In the genomic region with DNA sequence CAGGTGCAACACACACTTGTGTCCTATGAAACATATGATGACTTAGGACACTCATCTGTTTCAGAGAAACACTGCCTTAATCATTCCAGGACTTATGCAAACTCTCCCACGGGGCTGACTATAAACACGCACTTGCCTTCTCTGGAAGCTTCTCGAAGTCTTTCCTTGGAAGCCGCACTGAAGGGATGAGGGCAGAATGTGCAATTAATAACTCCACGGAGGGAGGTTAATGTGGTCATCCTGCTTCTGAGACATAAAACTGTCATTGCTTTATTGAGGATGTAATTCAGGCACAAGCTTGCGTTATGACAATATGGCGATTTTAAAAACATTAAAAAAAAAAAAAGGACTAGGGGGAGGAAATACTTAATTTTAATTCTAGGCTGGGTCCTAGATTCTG, we compare ENCODE assay signal across 24 mouse cellular contexts.
A peak's percentile ranks its signal among the peaks of the same experiment; 100 is the strongest.
DNase-seq lines count a peak whose midpoint lies in the region; ATAC-seq lines count a peak whose summit lies in the region.
"Had no signal": no experiment of that assay in that cellular context is flagged by ENCODE, and none has a peak within 500 bp of the region (broad histone marks: within the 10 kb centered on the region; RNA-seq: fewer than 3 reads in every experiment).

No protein-coding gene starts in this region.

- H3K9me3 ChIP-seq in hindbrain, embryonic 15.5 days, result no peaks in the 10 kb centered on the region
- H3K9me3 ChIP-seq in hindbrain, embryonic 13.5 days, result no peaks in the 10 kb centered on the region
- H3K9me3 ChIP-seq in kidney, embryonic 15.5 days (replicated peaks), result no peaks in the 10 kb centered on the region
- H3K9me3 ChIP-seq in kidney, embryonic 16.5 days (ENCODE audit: low read length), result no peaks in the 10 kb centered on the region
- no peaks in the 10 kb centered on the region for H3K9me3 ChIP-seq in neural tube, embryonic 11.5 days (ENCODE audit: control insufficient read depth, low read length)
- H3K9me3 ChIP-seq: hindbrain, embryonic 12.5 days; liver, embryonic 15.5 days; stomach, embryonic 15.5 days had no signal

- no peak overlapping the region for H3K4me2 ChIP-seq in hindbrain, embryonic 15.5 days
- H3K4me2 ChIP-seq in hindbrain, embryonic 13.5 days, result no peak overlapping the region
- no peak overlapping the region for H3K4me2 ChIP-seq in kidney, embryonic 15.5 days
- H3K4me2 ChIP-seq in kidney, embryonic 16.5 days (replicated peaks; ENCODE audit: low read depth, low read length), result no peak overlapping the region
- H3K4me2 ChIP-seq in neural tube, embryonic 11.5 days (ENCODE audit: low read depth), result no peak overlapping the region
- H3K4me2 ChIP-seq: heart, embryonic 11.5 days; hindbrain, embryonic 12.5 days; liver, embryonic 15.5 days; lung, embryonic 14.5 days; stomach, embryonic 15.5 days had no signal

- H3K4me3 ChIP-seq in hindbrain, embryonic 15.5 days, result no peak overlapping the region
- no peak overlapping the region for H3K4me3 ChIP-seq in hindbrain, embryonic 13.5 days
- no peak overlapping the region for H3K4me3 ChIP-seq in kidney, embryonic 15.5 days (replicated peaks)
- no peak overlapping the region for H3K4me3 ChIP-seq in kidney, embryonic 16.5 days (ENCODE audit: low read length)
- H3K4me3 ChIP-seq in neural tube, embryonic 11.5 days (ENCODE audit: low read depth, low read length), result no peak overlapping the region
- H3K4me3 ChIP-seq: hindbrain, embryonic 12.5 days; liver, embryonic 15.5 days; stomach, embryonic 15.5 days had no signal

- DNase-seq in neural tube, embryonic 11.5 days (ENCODE audit: low spot score), result no peak
- DNase-seq in neural tube, embryonic 10.5 days (ENCODE audit: extremely low spot score, low spot score), result no peak
- DNase-seq in right cerebral cortex, postnatal 10 days (ENCODE audit: low spot score in 2 of 2), result no peak
- no peak for DNase-seq in cerebellum, adult 11-12 months
- DNase-seq: adrenal gland, adult 8-10 months; cerebellum, adult 8-10 months; cerebellum, postnatal 25 days; gastrocnemius, postnatal 14 days; heart, adult 11 months; heart, postnatal 36 days; layer of hippocampus, adult 9-11 months; lung, postnatal 14 days had no signal

- ATAC-seq in hindbrain, embryonic 15.5 days (ENCODE audit: low FRiP score, low read depth), result no peak
- ATAC-seq in hindbrain, embryonic 13.5 days (ENCODE audit: low FRiP score), result no peak
- no peak for ATAC-seq in kidney, embryonic 15.5 days (replicated peaks; ENCODE audit: low FRiP score)
- ATAC-seq in kidney, embryonic 16.5 days (ENCODE audit: low FRiP score, low TSS enrichment), result no peak
- 0 out of 2 replicates have a peak, but pooled peaks have one; percentile 28 for ATAC-seq in neural tube, embryonic 11.5 days (ENCODE audit: insufficient read depth, low FRiP score, low TSS enrichment)
- ATAC-seq: activated CD4-positive, CD25-positive, alpha-beta regulatory T cell, adult 4 months; forebrain, embryonic 14.5 days had no signal

- H3K27ac ChIP-seq in hindbrain, embryonic 15.5 days (replicated peaks), result 0 out of 2 replicates have a peak overlapping the region, but pooled peaks have one; percentile 20
- H3K27ac ChIP-seq in hindbrain, embryonic 13.5 days, result no peak overlapping the region
- H3K27ac ChIP-seq in kidney, embryonic 15.5 days, result 0 out of 2 replicates have a peak overlapping the region, but pooled peaks have one; percentile 19
- no peak overlapping the region for H3K27ac ChIP-seq in kidney, embryonic 16.5 days (ENCODE audit: low read length)
- no peak overlapping the region for H3K27ac ChIP-seq in neural tube, embryonic 11.5 days (ENCODE audit: low read depth, low read length)
- H3K27ac ChIP-seq: hindbrain, embryonic 12.5 days; liver, embryonic 15.5 days; stomach, embryonic 15.5 days had no signal

- no peaks in the 10 kb centered on the region for H3K36me3 ChIP-seq in hindbrain, embryonic 15.5 days
- H3K36me3 ChIP-seq in hindbrain, embryonic 13.5 days, result no peaks in the 10 kb centered on the region
- H3K36me3 ChIP-seq in kidney, embryonic 15.5 days, result no peaks in the 10 kb centered on the region
- no peaks in the 10 kb centered on the region for H3K36me3 ChIP-seq in kidney, embryonic 16.5 days (ENCODE audit: insufficient read depth, low read length)
- no peaks in the 10 kb centered on the region for H3K36me3 ChIP-seq in neural tube, embryonic 11.5 days (ENCODE audit: control insufficient read depth, insufficient read depth, low read length)
- H3K36me3 ChIP-seq: hindbrain, embryonic 12.5 days; liver, embryonic 15.5 days; stomach, embryonic 15.5 days had no signal

- H3K9ac ChIP-seq in hindbrain, embryonic 15.5 days, result no peak overlapping the region
- H3K9ac ChIP-seq in hindbrain, embryonic 13.5 days, result no peak overlapping the region
- H3K9ac ChIP-seq in kidney, embryonic 15.5 days, result no peak overlapping the region
- no peak overlapping the region for H3K9ac ChIP-seq in kidney, embryonic 16.5 days (replicated peaks; ENCODE audit: low read length)
- H3K9ac ChIP-seq in neural tube, embryonic 11.5 days (ENCODE audit: low read length), result no peak overlapping the region
- H3K9ac ChIP-seq: hindbrain, embryonic 12.5 days; liver, embryonic 15.5 days; lung, embryonic 14.5 days; stomach, embryonic 15.5 days had no signal

- WGBS in hindbrain, embryonic 15.5 days, result 54% methylated on average over 7 of the region's 7 CpGs
- 62% methylated on average over 7 of the region's 7 CpGs for WGBS in hindbrain, embryonic 13.5 days
- 36% methylated on average over 7 of the region's 7 CpGs for WGBS in kidney, embryonic 15.5 days
- 36% methylated on average over 7 of the region's 7 CpGs for WGBS in kidney, embryonic 16.5 days
- WGBS in neural tube, embryonic 11.5 days, result 69% methylated on average over 7 of the region's 7 CpGs

- H3K27me3 ChIP-seq in hindbrain, embryonic 15.5 days, result no peaks in the 10 kb centered on the region
- H3K27me3 ChIP-seq in hindbrain, embryonic 13.5 days, result no peaks in the 10 kb centered on the region
- H3K27me3 ChIP-seq in kidney, embryonic 15.5 days, result no peaks in the 10 kb centered on the region
- 0 out of 2 replicates have a peak, but pooled peaks cover 3% of the 10 kb centered on the region for H3K27me3 ChIP-seq in kidney, embryonic 16.5 days (ENCODE audit: insufficient read depth, low read length)
- H3K27me3 ChIP-seq in neural tube, embryonic 11.5 days (ENCODE audit: control insufficient read depth, insufficient read depth, low read length), result no peaks in the 10 kb centered on the region
- H3K27me3 ChIP-seq: CH12.LX; hindbrain, embryonic 12.5 days; liver, embryonic 15.5 days; stomach, embryonic 15.5 days had no signal

- H3K4me1 ChIP-seq in hindbrain, embryonic 15.5 days (replicated peaks), result 0 out of 2 replicates have a peak, but pooled peaks cover 4% of the 10 kb centered on the region
- no peaks in the 10 kb centered on the region for H3K4me1 ChIP-seq in hindbrain, embryonic 13.5 days (replicated peaks)
- peaks cover 36% of the 10 kb centered on the region for H3K4me1 ChIP-seq in kidney, embryonic 15.5 days
- H3K4me1 ChIP-seq in kidney, embryonic 16.5 days (ENCODE audit: insufficient read depth, low read length), result peaks cover 29% of the 10 kb centered on the region
- H3K4me1 ChIP-seq in neural tube, embryonic 11.5 days (ENCODE audit: control insufficient read depth, insufficient read depth, low read length), result no peaks in the 10 kb centered on the region
- H3K4me1 ChIP-seq: hindbrain, embryonic 12.5 days; liver, embryonic 15.5 days; stomach, embryonic 15.5 days had no signal

Comparison
In these comparisons a context has a peak if more than half of its experiments do, and no peak if none do; other contexts are left out.
1. H3K27ac ChIP-seq: peak in hindbrain, embryonic 15.5 days (single experiment) and kidney, embryonic 15.5 days (single experiment); none in hindbrain, embryonic 13.5 days (single experiment), kidney, embryonic 16.5 days (single experiment) and neural tube, embryonic 11.5 days (single experiment).